Mouse (Mus musculus) WW6 (cell line): ENCODE data around the gene Olfr223.
"Not testable (repeated sequence)": the region's sequence is repeated elsewhere in the genome, so short reads cannot be mapped to it uniquely, and the experiment has no call there.

Experiments used
- DNase-seq: peaks from one replicate; pipeline ENCODE4 v3.0.0-alpha.2; 2013; ENCODE audit warnings: low read depth, low spot score

The Olfr223 gene

GRCm38 (mm10) chr11:59593189-59593588, at the start of gene Olfr223:
Olfr223 (minus strand) TSS chr11:59593289.
- no peak for DNase-seq

GRCm38 (mm10) chr11:59642420-59642819, 49.3 kb upstream of the Olfr223 start:
- DNase-seq: no peak

GRCm38 (mm10) chr11:59641227-59641626, 48.1 kb upstream of the Olfr223 start:
- DNase-seq: no peak

- DNase-seq: no peak
These were observed 47.0 kb upstream of the Olfr223 start for GRCm38 (mm10) chr11:59639957-59640643.

GRCm38 (mm10) chr11:59636695-59637414, 43.8 kb upstream of the Olfr223 start:
- DNase-seq: no peak

GRCm38 (mm10) chr11:59635821-59636694, 43.0 kb upstream of the Olfr223 start:
- no peak for DNase-seq

GRCm38 (mm10) chr11:59635251-59635795, 42.2 kb upstream of the Olfr223 start:
- DNase-seq: no peak

- DNase-seq: no peak
These were observed 41.0 kb upstream of the Olfr223 start for GRCm38 (mm10) chr11:59634001-59634660.

- DNase-seq: peak; percentile 48
These were observed 39.9 kb upstream of the Olfr223 start for GRCm38 (mm10) chr11:59633037-59633436.

GRCm38 (mm10) chr11:59631980-59632379, 38.9 kb upstream of the Olfr223 start:
- no peak for DNase-seq

- no peak for DNase-seq
These were observed 36.8 kb upstream of the Olfr223 start for GRCm38 (mm10) chr11:59629871-59630270.

GRCm38 (mm10) chr11:59628177-59628576, 35.1 kb upstream of the Olfr223 start:
- DNase-seq: no peak

GRCm38 (mm10) chr11:59626192-59626591, 33.1 kb upstream of the Olfr223 start:
- DNase-seq: no peak

GRCm38 (mm10) chr11:59624017-59624630, 31.0 kb upstream of the Olfr223 start:
- no peak for DNase-seq

- no peak for DNase-seq
These were observed 29.1 kb upstream of the Olfr223 start for GRCm38 (mm10) chr11:59622214-59622613.

GRCm38 (mm10) chr11:59616986-59617385, 23.9 kb upstream of the Olfr223 start:
- not testable (repeated sequence) for DNase-seq

GRCm38 (mm10) chr11:59614120-59614519, 21.0 kb upstream of the Olfr223 start:
- DNase-seq: no peak

- DNase-seq: no peak
These were observed 18.6 kb upstream of the Olfr223 start for GRCm38 (mm10) chr11:59611646-59612045.

- DNase-seq: no peak
These were observed 9.2 kb upstream of the Olfr223 start for GRCm38 (mm10) chr11:59602287-59602686.

- no peak for DNase-seq
These were observed 7.8 kb upstream of the Olfr223 start for GRCm38 (mm10) chr11:59600872-59601271.

- DNase-seq: no peak
These were observed 6.1 kb upstream of the Olfr223 start for GRCm38 (mm10) chr11:59599211-59599610.
